Mouse (Mus musculus): ENCODE data around the gene Dpysl4.

DNA sequence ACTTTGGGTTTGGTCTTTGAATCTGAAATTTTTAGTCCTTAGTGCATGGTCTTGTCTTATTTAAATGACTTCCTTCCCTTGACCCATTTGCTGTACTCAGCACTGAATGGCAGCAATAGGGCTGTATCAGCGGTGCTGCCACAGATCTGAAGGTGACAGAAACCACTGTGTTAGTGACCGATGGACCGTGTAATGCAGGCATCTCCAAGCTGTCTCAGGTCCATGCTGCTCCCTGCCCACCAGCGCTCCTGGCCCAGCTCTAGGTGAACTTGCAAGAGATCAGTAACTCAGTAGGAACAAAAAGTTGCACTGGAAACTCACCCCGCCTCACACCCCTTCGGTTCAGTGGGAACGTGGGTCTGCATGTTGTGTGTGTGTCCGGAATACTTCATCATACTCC is 3.5 kb upstream of the Dpysl4 start:
- TF ChIP-seq EP300 (optimal IDR thresholded peaks at IDR 0.05) (no peak), CTCF (IDR thresholded peaks at IDR 0.05; ENCODE audit: low read depth) (no peak)

All from stomach, postnatal 0 days (tissue).